Mouse (Mus musculus) lung, adult 2 months (tissue): Measurements from ENCODE around the gene Caml. TPM values are rescaled to one million over a fixed set of nuclear protein-coding genes. Genes with fewer than 3 reads are reported as not detected.

Experiments used
- DNase-seq: peaks from one replicate; pipeline ENCODE4 v3.0.0; 2022
- H3K4me1 ChIP-seq: fragments of 200-500 bp; 2 replicates; pipeline ENCODE4 v1.6.1; 2011; ENCODE audit warnings: low read length; ENCODE audit not compliant: control insufficient read depth, insufficient read depth
- H3K4me3 ChIP-seq: fragments of 200-500 bp; replicated peaks from 2 replicates; pipeline ENCODE3; 2011; ENCODE audit warnings: low read depth, mild to moderate bottlenecking, control low read depth, low read length; ENCODE audit errors: extremely low read depth
- CTCF ChIP-seq: fragments of 200-500 bp; IDR thresholded peaks from 2 replicates; pipeline ENCODE4 v1.5.1; 2011; ENCODE audit warnings: mild to moderate bottlenecking, low read length, control low read depth; ENCODE audit not compliant: insufficient read depth
- POLR2A ChIP-seq: fragments of 200-500 bp; IDR thresholded peaks from 2 replicates; pipeline ENCODE4 v1.6.1; 2011; ENCODE audit warnings: low read depth, mild to moderate bottlenecking, control low read depth, low read length, borderline replicate concordance; ENCODE audit errors: extremely low read depth
- WGBS: fragments of 180-500 bp; shearing (Covaris S2); methylation state at CpG from one replicate; pipeline ENCODE4 v1.1.7; 2018; 5-methylcytosine and 5-hydroxymethylcytosine counted together
- polyA plus RNA-seq: library from polyadenylated mRNA; depleted of rRNA; stranded (reverse); fragments of >200 nt; gene quantifications from 2 replicates; pipeline ENCODE4 v1.2.3, GENCODE M21; 2012

Gene Caml
- polyA plus RNA-seq, 1 experiment = 25.3 TPM

- Histone ChIP-seq H3K4me3 (no peak overlapping the region), H3K4me1 (peaks cover 3% of the 10 kb centered on the region; the same call in 1 of the 2 replicates)
- no peak for TF ChIP-seq POLR2A
- no peak for TF ChIP-seq CTCF
- 81% methylated on average over 12 of the region's 12 CpGs for WGBS
- no peak for DNase-seq
Observed at GRCm38 (mm10) chr13:55595375-55595774, 27.4 kb upstream of the Caml start.

- Histone ChIP-seq H3K4me1 (peaks cover 6% of the 10 kb centered on the region; the same call in 1 of the 2 replicates), H3K4me3 (no peak overlapping the region)
- no peak for TF ChIP-seq CTCF
- TF ChIP-seq POLR2A = no peak
- DNase-seq = no peak
- 95% methylated on average over 12 of the region's 12 CpGs for WGBS
Observed at GRCm38 (mm10) chr13:55596802-55597201, 26.0 kb upstream of the Caml start.

GRCm38 (mm10) chr13:55599566-55600540 lies 23.0 kb upstream of the Caml start, which contains the start of gene B4galt7:
TSS of gene B4galt7 (plus strand) at chr13:55599896.
- whole genome bisulfite sequencing = 8% methylated on average over 49 of the region's 51 CpGs
- peaks cover 6% of the 10 kb centered on the region; the same call in 1 of the 2 replicates for H3K4me1 ChIP-seq
- peak; percentile 87 for DNase-seq

GRCm38 (mm10) chr13:55600657-55601056 lies 22.1 kb upstream of the Caml start:
- no peak for TF ChIP-seq POLR2A
- TF ChIP-seq CTCF = no peak
- Histone ChIP-seq H3K4me3 (peak overlapping the region; percentile 97), H3K4me1 (peaks cover 6% of the 10 kb centered on the region; the same call in 1 of the 2 replicates)
- WGBS = 8% methylated on average over 9 of the region's 9 CpGs
- no peak for DNase-seq

More at GRCm38 (mm10) chr13:55599566-55600540, 23.0 kb upstream of the Caml start, which contains the start of gene B4galt7:
- H3K4me3 ChIP-seq = peak within 1 kb of the TSS; percentile 97
- TF ChIP-seq POLR2A (peak; percentile 66; the same call in 1 of the 2 replicates), CTCF (no peak)

- H3K4me1 ChIP-seq = peaks cover 6% of the 10 kb centered on the region; the same call in 1 of the 2 replicates
- no peak overlapping the region for H3K4me3 ChIP-seq
- TF ChIP-seq CTCF (peak; percentile 91), POLR2A (no peak)
- WGBS = 4% methylated on average over 3 of the region's 3 CpGs
- peak; percentile 81 for DNase-seq
Observed at GRCm38 (mm10) chr13:55601611-55602010, 21.2 kb upstream of the Caml start.

- no peak for DNase-seq
- peaks cover 3% of the 10 kb centered on the region; the same call in 1 of the 2 replicates for H3K4me1 ChIP-seq
- 91% methylated on average over 3 of the region's 3 CpGs for WGBS
Observed at GRCm38 (mm10) chr13:55604606-55605005, 18.2 kb upstream of the Caml start.

GRCm38 (mm10) chr13:55606899-55607623 lies 15.7 kb upstream of the Caml start:
- WGBS = 74% methylated on average over 10 of the region's 10 CpGs
- no peaks in the 10 kb centered on the region for H3K4me1 ChIP-seq
- no peak overlapping the region for H3K4me3 ChIP-seq
- TF ChIP-seq POLR2A (no peak), CTCF (no peak)
- DNase-seq = no peak

More at GRCm38 (mm10) chr13:55604606-55605005, 18.2 kb upstream of the Caml start:
- TF ChIP-seq CTCF (no peak), POLR2A (no peak)
- no peak overlapping the region for H3K4me3 ChIP-seq

- DNase-seq = no peak
- WGBS = 88% methylated on average over 2 of the region's 2 CpGs
Observed at GRCm38 (mm10) chr13:55607624-55608006, 15.2 kb upstream of the Caml start.

GRCm38 (mm10) chr13:55611996-55612395 lies 10.8 kb upstream of the Caml start:
- WGBS = 79% methylated on average over 7 of the region's 7 CpGs
- no peak for TF ChIP-seq CTCF
- TF ChIP-seq POLR2A = no peak

More at GRCm38 (mm10) chr13:55607624-55608006, 15.2 kb upstream of the Caml start:
- Histone ChIP-seq H3K4me3 (no peak overlapping the region), H3K4me1 (no peaks in the 10 kb centered on the region)
- TF ChIP-seq CTCF = no peak
- TF ChIP-seq POLR2A = no peak

More at GRCm38 (mm10) chr13:55611996-55612395, 10.8 kb upstream of the Caml start:
- no peak overlapping the region for H3K4me3 ChIP-seq
- no peak for DNase-seq
- H3K4me1 ChIP-seq = no peaks in the 10 kb centered on the region
